Mouse (Mus musculus) kidney, postnatal 36 days (tissue): Measurements from ENCODE around the gene Mapk12.

Experiments used
- DNase-seq, 2 experiments: peaks; one replicate each; pipeline ENCODE4 v3.0.0; 2021 to 2022; ENCODE audit warnings: mixed read lengths in 2 of 2

Mapk12 gene

DNA sequence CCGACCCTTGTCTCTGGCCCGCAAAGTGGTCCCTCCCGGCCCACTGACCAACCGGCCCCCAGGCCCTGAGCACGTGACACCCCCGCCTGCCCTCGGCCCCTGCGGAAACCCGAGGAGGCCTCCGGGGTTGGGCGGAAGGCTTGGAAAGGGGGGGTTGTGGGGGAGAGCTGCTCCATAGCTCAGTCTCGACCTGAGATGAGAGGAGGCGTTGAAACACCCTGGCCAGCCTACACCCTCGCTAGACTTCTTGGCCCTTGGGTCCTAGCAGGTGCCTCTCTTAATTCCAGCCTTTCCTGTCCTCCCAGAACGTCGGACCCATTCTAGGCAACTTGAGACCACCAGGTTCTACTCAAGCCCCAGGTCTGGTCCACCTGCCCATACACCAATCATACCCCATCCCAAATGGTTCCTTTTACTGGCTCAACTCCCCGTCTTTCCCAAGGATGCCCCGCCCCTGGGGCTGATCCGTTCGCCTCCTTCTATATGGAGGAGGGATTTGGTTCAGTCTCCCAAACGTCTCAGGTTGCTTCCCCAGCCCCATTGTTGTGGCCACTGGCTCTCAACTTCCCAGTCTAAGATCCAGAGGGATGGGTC, at the start of gene Mapk12:
TSS of gene Mapk12 (minus strand) at position 45 of the 594 bp plus-strand sequence.
- peak; percentile 68 to 77 for DNase-seq

DNA sequence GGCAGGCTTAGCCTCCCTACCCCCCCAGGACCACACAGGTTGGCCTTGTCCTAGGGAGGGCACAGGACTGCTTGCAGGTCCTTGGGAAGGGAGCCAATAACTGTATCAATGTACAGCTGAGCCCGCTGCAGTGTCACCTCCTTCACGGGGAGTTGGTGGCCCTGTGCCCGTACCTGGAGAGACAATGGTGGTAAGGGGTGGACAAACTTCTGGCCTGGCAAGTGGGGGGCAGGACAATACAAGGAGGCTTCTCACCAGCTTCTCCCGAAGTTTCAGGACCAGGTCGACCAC, 44.4 kb upstream of the Mapk12 start:
- DNase-seq, result no peak

- no peak for DNase-seq
These were observed 43.8 kb upstream of the Mapk12 start for GRCm38 (mm10) chr15:89184141-89184936.

DNA sequence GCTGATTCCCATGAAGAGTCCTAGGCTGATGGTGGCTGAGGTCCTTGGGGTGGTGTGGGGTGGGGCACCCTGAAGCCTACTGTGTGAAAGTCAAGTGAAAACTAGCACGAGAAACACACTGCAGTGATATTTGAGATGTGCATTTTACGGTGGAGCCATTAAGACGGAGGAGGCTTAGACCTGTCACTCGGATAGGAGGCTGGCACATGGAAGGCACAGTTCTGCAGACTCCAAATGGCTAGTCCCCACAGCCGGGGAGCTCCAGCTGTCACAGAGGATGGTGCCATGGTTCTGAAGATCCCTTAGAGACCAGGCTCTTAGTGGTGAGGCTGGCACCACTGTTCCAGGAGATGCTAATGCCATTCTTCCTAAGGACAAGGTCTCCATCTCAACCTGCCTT, 42.3 kb upstream of the Mapk12 start:
- DNase-seq, result no peak

DNA sequence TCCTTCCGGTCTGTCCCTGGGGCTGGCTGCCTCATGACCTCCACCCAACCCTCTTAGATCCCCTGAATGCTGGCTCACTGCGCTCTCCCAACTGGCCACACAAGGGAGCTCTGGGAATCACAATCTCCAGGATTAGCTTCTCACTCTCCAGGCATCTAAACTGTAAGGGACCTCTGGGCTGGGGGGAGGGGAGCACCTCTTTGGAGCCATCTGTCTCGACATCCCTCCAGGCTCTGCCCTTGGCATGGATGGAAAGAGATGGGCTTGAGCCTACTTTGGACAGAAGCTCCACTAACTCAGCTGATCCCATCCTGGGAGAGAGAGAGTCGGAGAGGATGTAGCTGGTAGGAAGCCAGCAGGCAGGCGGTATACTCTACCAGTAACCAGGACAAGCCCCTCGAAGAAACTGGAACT, 41.8 kb upstream of the Mapk12 start:
- DNase-seq, result peak; percentile 53 to 61

DNA sequence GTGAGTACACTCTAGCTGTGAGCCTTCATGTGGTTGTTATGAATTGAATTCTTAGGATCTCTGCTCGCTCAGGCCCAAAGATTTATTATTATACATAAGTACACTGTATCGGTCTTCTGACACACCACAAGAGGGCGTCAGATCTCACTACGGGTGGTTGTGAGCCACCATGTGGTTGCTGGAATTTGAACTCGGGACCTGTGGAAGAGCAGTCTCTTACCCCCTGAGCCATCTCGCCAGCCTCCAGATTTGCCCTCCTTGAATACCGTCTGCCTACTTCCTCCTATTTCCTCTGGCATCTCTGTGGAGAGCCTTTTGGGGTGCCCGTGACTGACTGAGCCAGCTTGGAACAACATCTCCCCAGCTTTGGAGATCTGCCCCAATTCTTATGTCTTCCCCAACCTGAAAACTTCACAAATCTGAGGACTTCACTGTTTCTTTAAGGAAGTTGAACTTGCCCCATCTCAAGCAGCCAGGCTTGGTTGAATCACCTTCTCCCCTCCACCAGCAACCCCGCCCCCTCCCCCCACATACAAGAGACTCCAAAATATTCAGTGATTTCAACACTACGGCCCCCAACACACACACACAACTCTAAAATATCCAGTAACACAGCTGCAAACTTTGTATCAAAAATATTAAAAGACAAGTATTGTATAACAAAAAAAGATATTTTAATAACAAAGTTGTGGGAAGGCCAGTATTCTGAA, 41.2 kb upstream of the Mapk12 start:
- DNase-seq, result no peak

DNA sequence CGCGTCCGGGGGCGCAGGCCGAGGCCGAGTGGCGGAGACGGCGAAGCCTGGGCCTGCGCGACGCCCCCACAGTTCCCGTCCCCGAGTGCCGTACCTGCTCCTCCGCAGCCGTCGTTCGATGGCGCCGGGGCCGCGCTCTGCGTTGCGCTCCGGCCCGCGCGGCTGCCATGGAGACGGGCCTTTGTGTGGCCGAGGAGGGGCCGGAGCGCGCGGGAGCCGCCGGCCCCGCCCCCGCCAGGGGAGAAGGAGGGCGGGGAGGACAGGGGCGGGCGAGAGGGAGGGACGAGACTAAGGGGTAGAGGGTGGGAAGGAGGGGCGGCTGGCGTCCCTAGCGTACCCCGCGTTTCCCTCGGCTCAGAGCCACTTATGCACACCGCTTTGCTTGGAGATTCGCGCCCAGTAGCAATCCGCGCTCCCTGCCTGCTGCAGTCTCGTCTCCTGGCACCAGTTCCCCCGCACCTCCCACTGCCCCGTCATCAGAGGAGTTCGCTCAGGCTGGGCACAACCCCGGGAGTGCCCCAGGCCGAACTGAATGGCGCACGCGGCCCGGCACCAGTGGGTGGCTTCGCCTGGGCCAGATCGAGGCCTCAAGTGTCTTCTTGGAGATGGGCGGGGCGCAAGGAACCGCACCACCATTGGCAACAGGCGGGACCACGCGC, 40.2 kb upstream of the Mapk12 start, which contains the start of gene Plxnb2:
TSS of gene Plxnb2 (minus strand) at position 218 of the 659 bp plus-strand sequence.
- DNase-seq, result peak; percentile 84 to 92

GRCm38 (mm10) chr15:89180081-89180541, 39.6 kb upstream of the Mapk12 start:
- peak in 1 of 2 experiments; percentile 63 for DNase-seq

DNA sequence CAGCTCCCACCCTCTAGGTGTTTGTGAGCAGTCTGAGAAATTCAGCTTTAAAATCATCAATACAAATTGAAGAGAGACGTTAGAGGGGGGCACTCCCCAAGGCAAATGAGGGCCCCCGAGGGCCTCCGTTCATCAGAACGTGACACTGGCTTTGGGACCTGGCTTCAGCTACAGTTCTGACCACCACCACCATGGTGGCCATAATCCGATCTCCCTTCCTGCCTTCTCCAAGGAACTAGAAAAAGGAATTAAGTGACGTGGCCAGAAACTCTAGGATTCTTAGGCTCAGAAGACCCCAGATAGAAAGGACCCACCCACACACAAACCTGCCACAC, 39.1 kb upstream of the Mapk12 start:
- no peak for DNase-seq

GRCm38 (mm10) chr15:89178954-89179629, 38.6 kb upstream of the Mapk12 start:
- peak; percentile 92 to 96 for DNase-seq

DNA sequence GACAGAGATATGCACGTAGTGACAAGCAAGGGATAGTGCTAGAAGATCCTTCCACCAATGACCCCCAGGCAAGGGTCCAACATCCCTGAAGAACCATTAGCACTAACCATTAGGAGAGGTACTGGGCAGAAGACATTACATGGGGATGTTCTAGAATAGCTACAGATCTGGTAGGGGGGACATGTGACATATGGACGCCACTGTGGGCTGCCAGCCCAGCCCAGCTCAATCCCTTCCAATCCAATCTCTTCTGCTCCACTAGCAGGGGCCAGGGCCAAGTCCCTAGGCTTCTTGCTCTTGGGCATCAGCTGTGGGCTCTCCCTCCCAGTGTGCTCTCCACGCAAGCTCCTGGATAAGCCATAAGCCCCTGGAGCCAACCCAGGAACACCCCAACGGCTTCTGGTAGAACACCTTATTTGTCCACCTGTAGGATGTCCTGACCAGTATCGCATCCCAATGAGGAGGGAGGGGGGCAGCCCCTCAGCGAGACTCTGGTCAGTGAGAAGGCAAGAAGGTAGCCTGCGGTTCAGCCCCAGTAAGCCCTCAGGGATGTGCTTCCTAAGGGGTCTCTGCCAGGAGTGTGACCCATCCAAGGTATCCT, 37.9 kb upstream of the Mapk12 start:
- no peak for DNase-seq

- peak; percentile 54 to 56 for DNase-seq
These were observed 37.2 kb upstream of the Mapk12 start for GRCm38 (mm10) chr15:89177576-89178259.

- DNase-seq, result peak; percentile 94 to 96
These were observed 36.6 kb upstream of the Mapk12 start for GRCm38 (mm10) chr15:89177121-89177520.

GRCm38 (mm10) chr15:89175411-89176155, 35.1 kb upstream of the Mapk12 start:
- no peak for DNase-seq

GRCm38 (mm10) chr15:89174889-89175339, 34.4 kb upstream of the Mapk12 start:
- peak in 1 of 2 experiments; percentile 58 for DNase-seq

- DNase-seq, result peak; percentile 92 to 93
These were observed 33.4 kb upstream of the Mapk12 start for GRCm38 (mm10) chr15:89173906-89174214.

DNA sequence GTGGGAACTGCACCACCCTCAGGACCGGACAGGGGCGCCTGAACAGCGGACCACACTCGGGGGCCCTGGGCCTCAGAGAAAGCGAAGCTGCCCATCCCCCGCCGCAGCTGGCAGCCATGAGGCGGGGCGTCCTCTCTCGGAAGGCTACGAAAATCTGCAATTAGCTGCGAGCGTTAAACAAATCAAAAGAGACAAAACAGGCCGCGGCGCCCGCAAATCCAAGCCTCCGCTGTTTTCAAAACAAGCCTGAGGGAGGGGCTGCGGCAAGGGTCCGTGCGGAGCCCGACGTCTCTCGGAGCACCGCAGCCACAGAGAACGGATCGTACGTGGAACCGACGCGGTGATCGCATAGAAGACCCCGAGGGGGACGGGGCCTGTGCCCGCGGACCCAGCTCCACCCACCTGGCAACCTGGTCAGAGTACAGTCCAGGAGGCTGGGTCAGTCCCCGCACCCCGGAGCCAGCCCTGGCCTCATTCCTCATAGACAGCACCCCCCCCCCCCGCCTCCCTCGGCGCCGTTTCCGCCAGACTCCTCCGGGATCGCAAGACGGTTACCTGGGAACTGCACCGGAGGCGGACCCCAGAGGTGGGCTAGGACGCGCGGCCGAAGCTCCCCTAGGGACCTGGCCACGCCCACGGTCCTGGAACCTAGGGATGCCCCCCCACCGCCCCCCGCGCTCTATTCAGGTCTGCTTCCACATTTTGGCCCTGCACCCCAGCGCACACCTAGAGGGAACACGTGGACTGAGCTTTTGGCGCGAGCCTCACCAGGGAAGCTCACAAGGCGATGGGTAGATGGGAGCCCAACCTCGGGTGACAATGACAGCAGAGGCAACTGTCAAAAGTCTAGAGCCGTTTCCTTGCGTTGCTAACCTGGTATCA, 32.8 kb upstream of the Mapk12 start:
- DNase-seq, result peak; percentile 86 to 88

GRCm38 (mm10) chr15:89172276-89172935, 31.9 kb upstream of the Mapk12 start:
- DNase-seq, result no peak

DNA sequence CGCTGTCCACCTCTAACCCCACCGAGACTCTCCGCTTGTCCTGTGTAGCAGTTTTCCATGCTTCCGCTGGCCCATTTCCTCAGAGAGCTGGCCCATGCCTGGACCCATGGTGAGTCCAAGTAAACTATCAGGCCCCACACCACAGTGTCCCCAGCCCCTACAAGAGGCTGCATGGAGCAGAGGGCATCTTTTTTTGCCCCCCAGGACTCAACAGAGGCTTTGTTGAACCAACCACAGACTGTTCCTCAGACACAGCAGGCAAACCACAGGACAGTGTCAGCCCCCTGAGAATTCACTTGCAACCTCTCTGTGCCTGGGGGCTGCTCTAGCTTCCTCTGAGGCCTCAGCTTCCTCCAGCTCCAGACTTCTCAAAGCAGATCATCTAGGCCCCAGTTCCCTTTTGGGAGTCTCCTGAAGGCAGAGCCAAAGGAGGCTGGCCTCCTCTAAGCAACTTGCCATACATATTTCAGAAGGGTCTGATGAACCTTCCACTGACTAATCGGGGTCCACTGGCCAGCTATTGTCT, 31.1 kb upstream of the Mapk12 start:
- no peak for DNase-seq
